Mouse (Mus musculus): ENCODE measurements around the gene Noxred1. TPM values are rescaled to one million over a fixed set of nuclear protein-coding genes. Genes with fewer than 3 reads are reported as not detected.
"Not testable (repeated sequence)": the region's sequence is repeated elsewhere in the genome, so short reads cannot be mapped to it uniquely, and the experiment has no call there.

The Noxred1 gene
- polyA plus RNA-seq, 1 experiment from 2014 or later = 1.5 TPM

- DNase-seq (ENCODE audit: low spot score) = no peak
- peaks cover 4% of the 10 kb centered on the region; the same call in 1 of the 2 replicates for H3K4me1 ChIP-seq
- WGBS = 79% methylated on average over 7 of the region's 7 CpGs
Observed at GRCm38 (mm10) chr12:87219362-87219761, 19.2 kb downstream of the Noxred1 start.

DNA sequence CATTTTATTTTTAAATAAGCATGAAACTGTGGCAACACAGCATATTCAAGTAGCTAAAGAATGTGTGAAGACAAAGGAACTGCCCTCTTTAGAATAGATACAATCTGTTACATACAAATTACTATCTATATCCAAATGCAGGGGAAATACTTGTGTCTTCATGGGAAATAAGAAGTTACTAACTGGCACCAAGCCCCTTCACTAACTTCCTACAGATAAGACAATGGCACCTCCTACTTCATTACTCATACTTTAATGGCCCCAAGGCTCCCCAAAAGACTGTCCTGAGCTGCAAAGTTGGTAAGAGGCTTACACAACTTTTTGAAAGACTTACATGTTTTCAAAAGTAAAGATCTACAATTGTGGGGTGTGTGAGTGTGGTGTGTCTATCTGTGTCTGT is 20.9 kb downstream of the Noxred1 start:
- H3K36me3 ChIP-seq (replicated peaks) = no peaks in the 10 kb centered on the region
- H3K27ac ChIP-seq (replicated peaks) = no peak overlapping the region
- DNase-seq (ENCODE audit: low spot score) = no peak
- no peaks in the 10 kb centered on the region for H3K27me3 ChIP-seq (replicated peaks; ENCODE audit: low read depth, poor library complexity, severe bottlenecking)
- peaks cover 4% of the 10 kb centered on the region; the same call in 1 of the 2 replicates for H3K4me1 ChIP-seq
- no peak overlapping the region for H3K4me3 ChIP-seq
- no peaks in the 10 kb centered on the region for H3K9me3 ChIP-seq

More at GRCm38 (mm10) chr12:87219362-87219761, 19.2 kb downstream of the Noxred1 start:
- Histone ChIP-seq H3K36me3 (replicated peaks) (no peaks in the 10 kb centered on the region), H3K27me3 (replicated peaks; ENCODE audit: low read depth, poor library complexity, severe bottlenecking) (no peaks in the 10 kb centered on the region), H3K27ac (replicated peaks) (no peak overlapping the region), H3K4me3 (no peak overlapping the region), H3K9me3 (no peaks in the 10 kb centered on the region)

DNA sequence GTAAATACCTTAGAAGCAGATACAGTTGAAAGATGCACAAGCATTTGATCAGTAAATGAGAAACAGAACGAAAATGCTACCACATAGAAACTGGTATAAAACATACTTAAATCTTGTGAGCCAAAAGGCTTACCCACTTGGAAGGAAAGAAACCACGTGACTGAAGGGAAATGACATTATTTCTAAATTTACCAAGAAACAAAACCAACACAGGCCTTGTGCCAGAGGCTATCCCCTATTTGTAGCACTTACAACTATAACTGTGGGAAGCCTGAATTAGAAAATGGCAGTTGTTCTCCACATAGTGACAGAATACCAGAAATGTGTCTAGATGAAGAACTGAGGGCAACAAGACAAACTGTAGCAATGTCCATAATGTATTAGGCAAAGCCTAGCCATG is 22.5 kb downstream of the Noxred1 start:
- DNase-seq (ENCODE audit: low spot score) = no peak
- Histone ChIP-seq H3K36me3 (replicated peaks) (no peaks in the 10 kb centered on the region), H3K9me3 (no peaks in the 10 kb centered on the region), H3K27me3 (replicated peaks; ENCODE audit: low read depth, poor library complexity, severe bottlenecking) (no peaks in the 10 kb centered on the region), H3K4me3 (no peak overlapping the region), H3K27ac (replicated peaks) (no peak overlapping the region), H3K4me1 (peaks cover 4% of the 10 kb centered on the region; the same call in 1 of the 2 replicates)
- WGBS = 77% methylated on average over 2 of the region's 2 CpGs

DNA sequence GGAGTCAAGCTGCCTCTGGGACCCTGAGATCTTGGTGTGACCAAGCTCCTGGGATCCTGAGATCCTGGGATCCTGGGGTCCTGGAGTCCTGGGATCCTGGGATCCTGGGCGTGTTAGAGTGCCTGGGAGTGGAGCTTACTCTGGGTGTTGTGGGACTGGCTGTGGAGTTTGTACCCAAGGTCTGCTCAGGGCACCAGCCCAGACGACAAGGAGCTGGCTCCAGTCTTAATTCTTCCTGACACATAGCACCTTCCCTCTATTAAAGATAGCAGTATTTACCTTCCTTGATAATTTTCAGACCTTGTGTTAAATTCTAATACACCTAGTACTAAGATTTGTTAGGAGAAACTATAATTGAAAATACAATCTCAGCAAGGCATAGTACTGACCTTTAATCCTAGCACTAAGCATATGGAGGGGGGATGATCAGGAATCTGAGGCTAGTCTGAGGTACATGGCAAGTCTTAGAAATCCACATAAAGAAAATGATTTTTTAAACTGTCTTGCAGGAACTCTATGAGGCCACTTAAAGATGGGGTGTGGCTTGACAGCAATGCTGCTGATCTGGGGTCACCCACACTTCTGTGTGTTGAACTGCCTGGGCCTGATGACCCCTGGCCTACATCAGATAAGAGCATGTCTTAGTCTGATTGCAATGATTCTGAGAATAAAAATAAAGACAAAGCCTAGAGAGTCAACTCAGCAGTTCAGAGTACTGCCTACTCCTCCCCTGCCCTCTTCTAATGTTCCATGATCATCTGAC is 25.5 kb downstream of the Noxred1 start:
- H3K9me3 ChIP-seq = no peaks in the 10 kb centered on the region
- no peak overlapping the region for H3K27ac ChIP-seq (replicated peaks)
- H3K36me3 ChIP-seq (replicated peaks) = no peaks in the 10 kb centered on the region
- H3K27me3 ChIP-seq (replicated peaks; ENCODE audit: low read depth, poor library complexity, severe bottlenecking) = no peaks in the 10 kb centered on the region
- no peak for DNase-seq (ENCODE audit: low spot score)
- no peak overlapping the region for H3K4me3 ChIP-seq
- 78% methylated on average over 2 of the region's 2 CpGs for WGBS
- no peaks in the 10 kb centered on the region for H3K4me1 ChIP-seq

GRCm38 (mm10) chr12:87205789-87206188 is 32.7 kb downstream of the Noxred1 start:
- not testable (repeated sequence) for H3K27ac ChIP-seq (replicated peaks); H3K4me3 ChIP-seq; H3K4me1 ChIP-seq; H3K36me3 ChIP-seq (replicated peaks); H3K9me3 ChIP-seq; DNase-seq (ENCODE audit: low spot score); H3K27me3 ChIP-seq (replicated peaks; ENCODE audit: low read depth, poor library complexity, severe bottlenecking)
- 91% methylated on average over 5 of the region's 5 CpGs for WGBS

DNA sequence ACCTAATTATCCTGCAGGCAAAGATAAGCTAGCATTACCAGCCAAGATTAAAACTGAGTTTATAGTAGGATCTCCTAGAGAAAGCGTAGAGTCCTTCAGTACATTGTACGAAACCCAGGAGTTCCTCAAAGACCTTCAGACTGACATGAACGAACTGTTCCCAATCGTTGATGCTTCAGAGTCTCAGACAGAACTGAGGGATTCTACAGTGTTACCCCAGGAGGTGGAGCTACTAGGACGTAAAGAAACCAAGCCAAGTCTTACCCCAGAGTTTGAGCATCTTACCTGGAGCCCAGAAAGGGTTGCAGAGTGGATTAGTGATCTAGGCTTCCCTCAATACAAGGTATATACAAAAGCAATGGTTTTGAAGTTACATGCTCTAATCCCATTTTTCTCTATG is 36.8 kb downstream of the Noxred1 start:
- H3K4me1 ChIP-seq = peaks cover 30% of the 10 kb centered on the region

GRCm38 (mm10) chr12:87199973-87200586 is 38.5 kb downstream of the Noxred1 start, which contains the start of gene Tmed8:
TSS of gene Tmed8 (minus strand) at chr12:87200454.
- WGBS = under 1% methylated on average over 70 of the region's 70 CpGs

More for the DNA sequence above, 36.8 kb downstream of the Noxred1 start:
- Histone ChIP-seq H3K27ac (replicated peaks) (no peak overlapping the region), H3K36me3 (replicated peaks) (no peaks in the 10 kb centered on the region), H3K4me3 (no peak overlapping the region), H3K27me3 (replicated peaks; ENCODE audit: low read depth, poor library complexity, severe bottlenecking) (no peaks in the 10 kb centered on the region; the same call in 1 of the 2 replicates), H3K9me3 (no peaks in the 10 kb centered on the region)
- no peak for DNase-seq (ENCODE audit: low spot score)
- 76% methylated on average over 5 of the region's 5 CpGs for WGBS

GRCm38 (mm10) chr12:87199206-87199972 is 39.1 kb downstream of the Noxred1 start, which contains the start of gene Samd15:
TSS of gene Samd15 (plus strand) at chr12:87199723.
- H3K4me1 ChIP-seq = peaks cover 33% of the 10 kb centered on the region
- DNase-seq (ENCODE audit: low spot score) = peak; percentile 68
- peak within 1 kb of the TSS; percentile 92 for H3K4me3 ChIP-seq
- H3K27me3 ChIP-seq (replicated peaks; ENCODE audit: low read depth, poor library complexity, severe bottlenecking) = no peaks in the 10 kb centered on the region; the same call in 1 of the 2 replicates
- H3K9me3 ChIP-seq = no peaks in the 10 kb centered on the region
- no peaks in the 10 kb centered on the region for H3K36me3 ChIP-seq (replicated peaks)
- H3K27ac ChIP-seq (replicated peaks) = peak within 1 kb of the TSS; percentile 90
- WGBS = 1% methylated on average over 38 of the region's 38 CpGs

More at GRCm38 (mm10) chr12:87199973-87200586, 38.5 kb downstream of the Noxred1 start, which contains the start of gene Tmed8:
- Histone ChIP-seq H3K27ac (replicated peaks) (peak within 1 kb of the TSS; percentile 90), H3K4me3 (peak within 1 kb of the TSS; percentile 92), H3K9me3 (no peaks in the 10 kb centered on the region), H3K4me1 (peaks cover 33% of the 10 kb centered on the region), H3K27me3 (replicated peaks; ENCODE audit: low read depth, poor library complexity, severe bottlenecking) (no peaks in the 10 kb centered on the region; the same call in 1 of the 2 replicates), H3K36me3 (replicated peaks) (no peaks in the 10 kb centered on the region)
- peak; percentile 89 for DNase-seq (ENCODE audit: low spot score)

GRCm38 (mm10) chr12:87198792-87199191 is 39.7 kb downstream of the Noxred1 start:
- no peak overlapping the region for H3K27ac ChIP-seq (replicated peaks)
- H3K4me1 ChIP-seq = peaks cover 33% of the 10 kb centered on the region
- H3K9me3 ChIP-seq = no peaks in the 10 kb centered on the region

DNA sequence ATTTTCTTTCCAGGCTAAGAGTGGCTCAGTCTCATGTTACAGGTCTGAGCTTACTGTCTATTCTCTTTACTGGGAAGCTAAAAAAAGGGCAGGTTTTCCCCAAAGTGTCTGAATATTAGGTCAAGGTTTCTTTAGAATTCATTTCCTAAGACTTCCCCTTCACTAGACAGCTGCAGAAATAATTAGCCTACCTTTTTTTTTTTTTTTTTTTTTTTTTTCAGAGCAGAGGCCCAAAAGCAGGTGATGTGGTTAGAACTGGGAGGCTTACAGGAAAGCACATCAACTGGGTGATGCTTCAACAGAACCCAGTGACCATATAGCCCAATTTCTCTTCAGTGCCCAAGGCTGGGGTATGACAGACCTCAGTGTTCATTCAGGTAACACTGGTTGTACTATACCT is 42.2 kb downstream of the Noxred1 start:
- Histone ChIP-seq H3K36me3 (replicated peaks) (no peaks in the 10 kb centered on the region), H3K27ac (replicated peaks) (no peak overlapping the region), H3K9me3 (no peaks in the 10 kb centered on the region), H3K4me1 (peaks cover 33% of the 10 kb centered on the region), H3K27me3 (replicated peaks; ENCODE audit: low read depth, poor library complexity, severe bottlenecking) (no peaks in the 10 kb centered on the region; the same call in 1 of the 2 replicates), H3K4me3 (no peak overlapping the region)
- no peak for DNase-seq (ENCODE audit: low spot score)

More at GRCm38 (mm10) chr12:87198792-87199191, 39.7 kb downstream of the Noxred1 start:
- peak overlapping the region; percentile 92 for H3K4me3 ChIP-seq
- no peaks in the 10 kb centered on the region for H3K36me3 ChIP-seq (replicated peaks)
- H3K27me3 ChIP-seq (replicated peaks; ENCODE audit: low read depth, poor library complexity, severe bottlenecking) = no peaks in the 10 kb centered on the region; the same call in 1 of the 2 replicates
- WGBS = 58% methylated on average over 6 of the region's 6 CpGs
- DNase-seq (ENCODE audit: low spot score) = no peak

DNA sequence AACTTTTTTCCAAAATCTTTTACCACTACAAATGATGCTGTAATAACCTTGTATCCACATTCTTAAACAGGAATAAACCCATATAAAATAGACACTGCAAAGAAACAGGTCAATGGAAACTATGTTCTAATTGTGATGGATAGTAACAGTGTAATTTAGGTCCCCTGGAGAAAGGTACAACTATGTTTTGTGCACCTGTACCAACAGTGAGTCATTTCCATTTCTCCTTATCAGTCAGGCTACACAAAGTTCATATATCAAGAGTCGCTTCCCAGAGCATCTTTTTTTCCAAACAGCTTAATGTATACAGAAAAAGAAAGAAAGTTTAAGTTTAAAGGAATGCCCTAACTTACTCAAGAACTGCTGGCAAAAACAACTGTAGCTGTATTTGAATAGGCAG is 43.5 kb downstream of the Noxred1 start:
- 92% methylated on average over 1 of the region's 1 CpGs for WGBS
- Histone ChIP-seq H3K27me3 (replicated peaks; ENCODE audit: low read depth, poor library complexity, severe bottlenecking) (no peaks in the 10 kb centered on the region), H3K4me3 (no peak overlapping the region), H3K27ac (replicated peaks) (no peak overlapping the region), H3K9me3 (no peaks in the 10 kb centered on the region), H3K36me3 (replicated peaks) (no peaks in the 10 kb centered on the region), H3K4me1 (peaks cover 33% of the 10 kb centered on the region)
- DNase-seq (ENCODE audit: low spot score) = no peak

DNA sequence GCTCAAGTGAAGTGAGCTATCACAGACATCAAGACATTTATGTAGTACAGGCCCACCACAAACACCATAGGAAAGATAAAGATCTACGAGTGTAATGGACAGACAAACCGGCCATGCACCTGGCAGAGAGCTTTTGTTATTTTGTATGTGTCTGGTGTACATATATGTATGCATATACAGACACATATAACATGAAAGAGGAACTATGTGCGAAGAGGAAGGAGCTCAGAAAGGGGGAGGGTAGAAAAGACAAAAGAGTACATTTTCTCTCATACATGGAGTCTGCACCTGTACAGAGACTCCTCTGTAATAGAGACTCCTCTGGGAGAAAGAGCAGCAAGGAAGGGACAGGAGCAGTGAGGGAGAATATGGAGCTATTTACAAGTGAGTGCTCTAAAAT is 45.5 kb downstream of the Noxred1 start:
- Histone ChIP-seq H3K9me3 (no peaks in the 10 kb centered on the region), H3K27me3 (replicated peaks; ENCODE audit: low read depth, poor library complexity, severe bottlenecking) (no peaks in the 10 kb centered on the region), H3K4me1 (peaks cover 14% of the 10 kb centered on the region), H3K36me3 (replicated peaks) (no peaks in the 10 kb centered on the region), H3K4me3 (no peak overlapping the region), H3K27ac (replicated peaks) (no peak overlapping the region)
- no peak for DNase-seq (ENCODE audit: low spot score)
- 88% methylated on average over 3 of the region's 3 CpGs for WGBS
